Mouse (Mus musculus) neural tube, embryonic 12.5 days (tissue): ENCODE measurements around the gene E130114P18Rik. TPM values are rescaled to one million over a fixed set of nuclear protein-coding genes. Genes with fewer than 3 reads are reported as not detected.

Source experiments
- ATAC-seq: fragments of 200-750 bp; cut with Nextera tagmentation; 2 replicates; pipeline ENCODE4 v1.8.0; 2017; ENCODE audit warnings: low read depth, mild to moderate bottlenecking, moderate TSS enrichment, moderate library complexity; ENCODE audit not compliant: low FRiP score
- H3K27ac ChIP-seq: fragments of 300-500 bp; sonication (generic); 2 replicates; pipeline ENCODE4 v1.5.1; 2016
- H3K27me3 ChIP-seq: fragments of 300-500 bp; sonication (generic); replicated peaks from 2 replicates; pipeline ENCODE4 v1.6.1; 2016; ENCODE audit warnings: mild to moderate bottlenecking
- H3K36me3 ChIP-seq: fragments of 300-500 bp; sonication (generic); 2 replicates; pipeline ENCODE4 v1.6.1; 2016; ENCODE audit warnings: mild to moderate bottlenecking
- H3K4me1 ChIP-seq: fragments of 300-500 bp; sonication (generic); 2 replicates; pipeline ENCODE4 v1.6.1; 2016
- H3K4me2 ChIP-seq: fragments of 300-500 bp; sonication (generic); replicated peaks from 2 replicates; pipeline ENCODE4 v1.6.1; 2016; ENCODE audit warnings: mild to moderate bottlenecking
- H3K4me3 ChIP-seq: fragments of 300-500 bp; sonication (generic); 2 replicates; pipeline ENCODE4 v1.5.1; 2016
- H3K9ac ChIP-seq: fragments of 300-500 bp; sonication (generic); 2 replicates; pipeline ENCODE4 v1.6.1; 2016; ENCODE audit warnings: mild to moderate bottlenecking
- H3K9me3 ChIP-seq: fragments of 300-500 bp; sonication (generic); 2 replicates; pipeline ENCODE4 v1.6.1; 2016; ENCODE audit warnings: mild to moderate bottlenecking
- WGBS: fragments of 180-500 bp; shearing (Covaris S2); methylation state at CpG from one replicate; pipeline ENCODE4 v1.1.7; 2016; 5-methylcytosine and 5-hydroxymethylcytosine counted together
- polyA plus RNA-seq: library from polyadenylated mRNA; unstranded; fragments of >200 nt; fragmentation: Nextera tagmentation; extraction: Ambion mirVana; gene quantifications from 2 replicates; pipeline ENCODE4 v1.2.1, GENCODE M21; 2016

The E130114P18Rik gene
- polyA plus RNA-seq, 1 experiment from 2014 or later, result 20.4 TPM

GRCm38 (mm10) chr4:97774446-97774950 lies 3.4 kb downstream of the E130114P18Rik start:
- Histone ChIP-seq H3K4me2 (peak overlapping the region; percentile 80), H3K27ac (peak overlapping the region; percentile 15; the same call in 1 of the 2 replicates), H3K9ac (no peak overlapping the region), H3K27me3 (0 out of 2 replicates have a peak, but pooled peaks cover 2% of the 10 kb centered on the region), H3K9me3 (no peaks in the 10 kb centered on the region), H3K4me1 (peaks cover 16% of the 10 kb centered on the region; the same call in 1 of the 2 replicates), H3K36me3 (no peaks in the 10 kb centered on the region), H3K4me3 (no peak overlapping the region)
- ATAC-seq, result no peak
- 17% methylated on average over 4 of the region's 4 CpGs for WGBS

DNA sequence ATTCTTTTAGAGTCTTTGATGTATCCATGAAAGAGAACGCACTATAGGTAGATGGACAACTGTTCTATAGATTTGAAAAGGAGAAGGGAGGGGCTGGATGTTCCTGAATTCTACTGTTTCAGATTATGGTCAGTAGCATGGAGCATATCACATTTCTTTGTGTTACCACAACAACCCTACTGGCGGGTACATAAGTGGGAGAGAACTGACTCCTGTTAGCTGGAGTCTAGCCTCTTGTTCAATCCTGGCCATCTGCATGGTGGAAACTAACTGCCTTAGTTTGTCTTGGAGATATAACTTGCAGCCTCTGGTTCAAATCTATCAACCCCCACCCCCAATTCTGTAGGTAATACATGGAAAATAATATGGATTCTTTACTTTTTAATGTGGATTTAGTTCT lies 4.1 kb downstream of the E130114P18Rik start:
- ATAC-seq, result no peak
- H3K9ac ChIP-seq, result no peak overlapping the region
- peak overlapping the region; percentile 61 for H3K4me2 ChIP-seq
- H3K27ac ChIP-seq, result no peak overlapping the region
- 0 out of 2 replicates have a peak, but pooled peaks cover 2% of the 10 kb centered on the region for H3K27me3 ChIP-seq
- WGBS, result 40% methylated on average over 2 of the region's 2 CpGs
- peaks cover 16% of the 10 kb centered on the region; the same call in 1 of the 2 replicates for H3K4me1 ChIP-seq
- no peaks in the 10 kb centered on the region for H3K9me3 ChIP-seq
- no peaks in the 10 kb centered on the region for H3K36me3 ChIP-seq
- H3K4me3 ChIP-seq, result no peak overlapping the region

- Histone ChIP-seq H3K4me3 (peak overlapping the region; percentile 34), H3K27ac (no peak overlapping the region), H3K9ac (no peak overlapping the region), H3K36me3 (no peaks in the 10 kb centered on the region), H3K4me1 (peaks cover 16% of the 10 kb centered on the region; the same call in 1 of the 2 replicates), H3K9me3 (no peaks in the 10 kb centered on the region), H3K27me3 (0 out of 2 replicates have a peak, but pooled peaks cover 2% of the 10 kb centered on the region), H3K4me2 (peak overlapping the region; percentile 61)
- peak; percentile 61 for ATAC-seq
- WGBS, result under 1% methylated on average over 14 of the region's 14 CpGs
Measured at GRCm38 (mm10) chr4:97773110-97773593, 4.7 kb downstream of the E130114P18Rik start.

GRCm38 (mm10) chr4:97772641-97773040 lies 5.2 kb downstream of the E130114P18Rik start, which contains the start of gene Nfia:
Gene Nfia, plus strand, starts transcription at chr4:97772734.
- WGBS, result under 1% methylated on average over 9 of the region's 9 CpGs
- no peaks in the 10 kb centered on the region for H3K9me3 ChIP-seq
- peak within 1 kb of the TSS; percentile 34 for H3K4me3 ChIP-seq
- no peak for ATAC-seq
- H3K9ac ChIP-seq, result peak within 1 kb of the TSS; percentile 45
- H3K4me2 ChIP-seq, result peak within 1 kb of the TSS; percentile 61
- H3K36me3 ChIP-seq, result no peaks in the 10 kb centered on the region
- H3K27me3 ChIP-seq, result 0 out of 2 replicates have a peak, but pooled peaks cover 2% of the 10 kb centered on the region
- peak within 1 kb of the TSS; percentile 92 for H3K27ac ChIP-seq
- peaks cover 16% of the 10 kb centered on the region; the same call in 1 of the 2 replicates for H3K4me1 ChIP-seq

GRCm38 (mm10) chr4:97772084-97772484 lies 5.8 kb downstream of the E130114P18Rik start:
- peak; percentile 93 for ATAC-seq
- Histone ChIP-seq H3K9ac (peak overlapping the region; percentile 45), H3K36me3 (no peaks in the 10 kb centered on the region), H3K4me1 (peaks cover 16% of the 10 kb centered on the region; the same call in 1 of the 2 replicates), H3K27ac (peak overlapping the region; percentile 92), H3K4me3 (peak overlapping the region; percentile 34), H3K27me3 (0 out of 2 replicates have a peak, but pooled peaks cover 2% of the 10 kb centered on the region), H3K9me3 (no peaks in the 10 kb centered on the region), H3K4me2 (peak overlapping the region; percentile 61)
- WGBS, result under 1% methylated on average over 25 of the region's 25 CpGs

GRCm38 (mm10) chr4:97771426-97771825 lies 6.5 kb downstream of the E130114P18Rik start:
- H3K27me3 ChIP-seq, result 0 out of 2 replicates have a peak, but pooled peaks cover 2% of the 10 kb centered on the region
- peaks cover 10% of the 10 kb centered on the region; the same call in 1 of the 2 replicates for H3K4me1 ChIP-seq
- peak overlapping the region; percentile 61 for H3K4me2 ChIP-seq
- WGBS, result 17% methylated on average over 5 of the region's 5 CpGs
- no peak overlapping the region for H3K27ac ChIP-seq
- no peak for ATAC-seq
- H3K9me3 ChIP-seq, result no peaks in the 10 kb centered on the region
- peak overlapping the region; percentile 34 for H3K4me3 ChIP-seq
- peak overlapping the region; percentile 45 for H3K9ac ChIP-seq
- no peaks in the 10 kb centered on the region for H3K36me3 ChIP-seq

DNA sequence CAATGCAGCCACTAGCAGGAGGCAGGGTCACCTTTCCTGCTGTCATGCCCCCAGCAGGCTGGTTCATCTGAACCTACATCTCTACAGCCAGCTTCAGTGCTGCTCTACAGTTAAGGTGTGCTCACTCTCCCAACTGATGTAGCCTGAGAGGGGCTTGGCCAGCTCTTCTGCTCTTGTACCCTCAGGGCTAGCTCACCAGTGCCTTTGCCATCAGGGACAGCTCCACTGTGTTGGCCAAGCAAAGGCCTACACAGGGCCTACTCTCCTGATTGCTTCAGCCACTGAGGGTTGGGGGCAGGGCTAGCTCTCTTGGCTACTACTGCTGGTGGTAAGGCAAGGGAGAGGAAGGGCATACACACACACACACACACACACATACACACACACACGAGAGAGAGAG lies 8.0 kb downstream of the E130114P18Rik start:
- no peak overlapping the region for H3K9ac ChIP-seq
- no CpG with 5 or more reads among the region's 1 CpGs for WGBS
- H3K4me2 ChIP-seq, result no peak overlapping the region
- H3K27ac ChIP-seq, result no peak overlapping the region
- no peaks in the 10 kb centered on the region for H3K36me3 ChIP-seq
- no peak overlapping the region for H3K4me3 ChIP-seq
- no peak for ATAC-seq
- H3K27me3 ChIP-seq, result no peaks in the 10 kb centered on the region
- peaks cover 2% of the 10 kb centered on the region; the same call in 1 of the 2 replicates for H3K4me1 ChIP-seq
- no peaks in the 10 kb centered on the region for H3K9me3 ChIP-seq

GRCm38 (mm10) chr4:97767516-97767915 lies 10.4 kb downstream of the E130114P18Rik start:
- H3K4me2 ChIP-seq, result no peak overlapping the region
- no peaks in the 10 kb centered on the region for H3K36me3 ChIP-seq
- 88% methylated on average over 5 of the region's 5 CpGs for WGBS
- H3K4me3 ChIP-seq, result no peak overlapping the region
- peaks cover 2% of the 10 kb centered on the region; the same call in 1 of the 2 replicates for H3K4me1 ChIP-seq
- no peak overlapping the region for H3K27ac ChIP-seq
- H3K27me3 ChIP-seq, result no peaks in the 10 kb centered on the region
- ATAC-seq, result no peak
- H3K9ac ChIP-seq, result no peak overlapping the region
- no peaks in the 10 kb centered on the region for H3K9me3 ChIP-seq

GRCm38 (mm10) chr4:97767025-97767424 lies 10.9 kb downstream of the E130114P18Rik start:
- H3K4me2 ChIP-seq, result no peak overlapping the region
- no peaks in the 10 kb centered on the region for H3K27me3 ChIP-seq
- H3K36me3 ChIP-seq, result no peaks in the 10 kb centered on the region
- H3K9ac ChIP-seq, result no peak overlapping the region
- no peak overlapping the region for H3K27ac ChIP-seq
- H3K4me3 ChIP-seq, result no peak overlapping the region
- H3K4me1 ChIP-seq, result peaks cover 2% of the 10 kb centered on the region; the same call in 1 of the 2 replicates
- H3K9me3 ChIP-seq, result no peaks in the 10 kb centered on the region
- WGBS, result 80% methylated on average over 4 of the region's 4 CpGs
- no peak for ATAC-seq

DNA sequence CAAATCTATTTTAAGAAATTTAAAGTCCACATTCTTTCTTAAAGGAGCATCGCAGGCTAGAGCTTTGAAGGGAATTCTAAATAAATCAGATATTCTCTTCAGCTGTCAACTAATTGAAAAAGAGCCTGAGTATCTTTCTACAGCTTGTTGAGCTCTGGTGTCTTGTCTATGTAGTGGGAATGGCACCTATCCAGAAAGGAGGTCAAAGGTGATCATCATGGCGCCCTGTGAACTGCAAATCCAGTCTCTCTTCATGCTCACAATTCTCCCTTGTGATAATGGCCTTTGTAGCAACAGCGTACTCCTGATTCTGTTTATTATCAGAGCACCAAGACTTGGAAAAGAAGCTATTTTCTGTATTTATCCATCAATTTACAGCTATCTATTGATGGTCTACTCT lies 11.8 kb downstream of the E130114P18Rik start:
- H3K27me3 ChIP-seq, result no peaks in the 10 kb centered on the region
- no peak overlapping the region for H3K4me2 ChIP-seq
- 90% methylated on average over 3 of the region's 3 CpGs for WGBS
- H3K36me3 ChIP-seq, result no peaks in the 10 kb centered on the region
- no peak overlapping the region for H3K9ac ChIP-seq
- H3K4me3 ChIP-seq, result no peak overlapping the region
- H3K27ac ChIP-seq, result no peak overlapping the region
- no peaks in the 10 kb centered on the region for H3K9me3 ChIP-seq
- H3K4me1 ChIP-seq, result no peaks in the 10 kb centered on the region
- no peak for ATAC-seq

DNA sequence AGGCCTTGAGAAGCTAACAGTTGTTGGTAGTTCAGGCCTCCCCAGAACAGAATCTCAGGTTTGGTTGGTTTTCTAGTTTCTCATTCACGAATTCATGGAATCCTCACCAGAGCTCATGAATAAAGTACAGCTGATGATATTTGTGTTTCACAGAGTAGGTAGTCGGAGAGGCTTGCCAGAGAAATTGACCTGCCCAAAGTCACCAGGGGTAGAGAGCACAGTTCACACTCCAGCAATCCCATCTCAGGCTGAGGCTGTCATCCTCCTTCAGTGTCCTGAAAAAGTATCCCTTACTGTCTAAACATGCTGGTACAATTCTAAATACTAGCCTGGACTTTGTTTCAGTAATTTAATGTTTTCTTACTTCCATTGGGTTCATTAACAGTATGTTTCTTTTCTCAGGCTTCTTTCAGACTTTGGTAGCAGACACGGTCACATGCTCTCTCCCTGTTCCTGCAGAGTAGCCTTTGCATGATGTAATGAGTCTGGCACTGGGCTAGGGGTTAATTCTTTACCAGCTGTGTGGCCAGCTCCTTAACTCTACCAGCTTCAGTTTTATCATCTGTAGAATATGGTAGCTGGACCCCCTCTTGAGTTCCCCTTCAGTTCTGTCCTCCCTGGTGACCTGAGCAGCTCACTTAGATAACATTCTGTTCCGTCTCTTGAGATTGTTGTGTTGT lies 12.4 kb downstream of the E130114P18Rik start:
- ATAC-seq, result no peak
- Histone ChIP-seq H3K4me2 (no peak overlapping the region), H3K36me3 (no peaks in the 10 kb centered on the region), H3K27me3 (no peaks in the 10 kb centered on the region), H3K9me3 (no peaks in the 10 kb centered on the region), H3K9ac (no peak overlapping the region), H3K4me3 (no peak overlapping the region), H3K27ac (no peak overlapping the region), H3K4me1 (no peaks in the 10 kb centered on the region)
- WGBS, result 82% methylated on average over 4 of the region's 4 CpGs

DNA sequence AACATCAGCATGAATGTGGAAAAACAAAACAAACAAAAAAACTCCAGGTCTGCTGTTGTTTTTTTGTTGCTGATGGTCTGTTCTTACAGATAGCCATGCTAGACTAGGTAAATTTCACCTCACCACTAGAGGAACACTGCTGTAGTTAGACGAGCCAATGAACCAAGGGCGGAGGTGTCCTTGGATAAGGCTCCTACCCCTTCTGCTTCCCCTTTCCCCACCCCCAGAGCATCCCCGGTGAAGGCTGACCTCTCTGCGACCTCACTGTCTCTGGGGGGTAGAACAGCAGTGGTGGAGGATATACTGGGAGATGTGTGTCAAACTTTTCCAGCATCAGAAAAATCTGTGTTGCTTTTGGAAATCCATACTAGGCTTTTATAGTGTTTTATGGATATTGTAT lies 13.3 kb downstream of the E130114P18Rik start:
- Histone ChIP-seq H3K4me1 (no peaks in the 10 kb centered on the region), H3K4me2 (no peak overlapping the region), H3K4me3 (no peak overlapping the region), H3K9me3 (no peaks in the 10 kb centered on the region), H3K27ac (no peak overlapping the region), H3K9ac (no peak overlapping the region), H3K36me3 (no peaks in the 10 kb centered on the region), H3K27me3 (no peaks in the 10 kb centered on the region)
- WGBS, result 22% methylated on average over 4 of the region's 4 CpGs
- no peak for ATAC-seq
